Mouse (Mus musculus): ENCODE results near the gene Wdtc1. TPM values are rescaled to one million over a fixed set of nuclear protein-coding genes. Genes with fewer than 3 reads are reported as not detected.

The Wdtc1 gene
- total RNA-seq, 2 experiments from 2014 or later: 44.6 to 63.8 TPM

- DNase-seq: no peak
Measured at GRCm38 (mm10) chr4:133282656-133283055, 70.6 kb downstream of the Wdtc1 start.

DNA sequence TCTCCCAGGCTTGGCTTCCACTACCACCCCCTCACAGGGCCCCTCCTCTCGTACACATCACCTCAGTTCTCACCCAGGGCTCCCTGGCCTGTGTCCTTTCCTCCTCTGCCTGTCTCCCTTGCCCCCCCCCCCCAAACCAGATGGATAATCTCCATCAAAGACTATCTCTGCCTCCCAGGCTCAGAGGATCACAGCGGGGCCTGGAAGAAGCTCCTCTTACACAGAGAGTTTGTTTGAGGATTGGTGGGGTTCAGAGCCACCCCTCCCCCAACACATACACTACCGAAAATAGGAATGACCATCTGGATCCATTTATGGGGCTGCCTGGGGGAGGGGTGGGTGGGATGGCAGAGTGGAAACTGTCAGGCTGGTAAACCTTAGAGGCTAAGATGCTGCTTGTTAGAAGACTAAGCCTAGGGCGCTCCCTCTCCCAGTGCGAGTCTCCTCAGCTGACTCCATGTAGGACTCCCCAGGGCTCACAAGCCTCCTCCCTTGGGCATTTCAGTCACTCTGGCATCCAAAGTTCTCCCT is 71.3 kb downstream of the Wdtc1 start:
- no peak for DNase-seq

DNA sequence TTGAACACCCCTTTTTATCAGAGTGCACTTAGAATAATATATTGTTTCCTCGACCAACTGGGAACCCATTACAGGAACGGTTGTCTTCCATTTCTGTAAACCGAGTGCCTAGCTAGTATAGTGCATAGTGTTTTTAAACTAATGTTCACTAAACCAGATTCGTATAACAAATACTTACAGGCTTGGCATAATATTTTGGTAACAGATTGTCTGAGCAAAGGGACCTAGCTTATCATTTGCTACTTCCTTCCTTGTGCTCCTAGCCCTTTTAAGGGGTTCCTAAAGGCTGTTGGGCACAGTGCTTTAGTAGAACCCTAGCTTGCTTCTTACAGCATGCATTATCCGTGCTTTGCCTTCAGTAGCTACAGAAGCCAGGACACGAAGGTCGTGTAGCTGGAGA is 71.8 kb downstream of the Wdtc1 start:
- DNase-seq: no peak

DNA sequence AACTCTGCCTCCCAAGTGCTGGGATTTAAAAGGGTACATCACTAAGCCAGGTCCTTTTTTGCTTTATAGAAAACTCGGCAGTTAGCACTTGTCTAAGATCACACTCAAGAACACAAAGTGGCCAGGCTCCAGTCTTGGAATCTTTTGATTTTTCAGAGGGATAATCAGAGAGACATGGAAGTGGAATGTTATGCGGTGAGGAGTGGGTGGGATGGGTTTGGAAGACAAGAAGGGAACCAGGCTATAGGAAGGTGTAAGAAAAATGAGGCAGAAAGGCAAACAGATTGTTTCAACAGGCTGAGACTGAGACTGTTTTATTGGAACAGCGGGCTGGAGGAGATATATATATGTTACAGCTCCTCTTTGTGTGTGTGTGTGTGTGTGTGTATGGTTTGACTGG is 74.8 kb downstream of the Wdtc1 start:
- no peak for DNase-seq

DNA sequence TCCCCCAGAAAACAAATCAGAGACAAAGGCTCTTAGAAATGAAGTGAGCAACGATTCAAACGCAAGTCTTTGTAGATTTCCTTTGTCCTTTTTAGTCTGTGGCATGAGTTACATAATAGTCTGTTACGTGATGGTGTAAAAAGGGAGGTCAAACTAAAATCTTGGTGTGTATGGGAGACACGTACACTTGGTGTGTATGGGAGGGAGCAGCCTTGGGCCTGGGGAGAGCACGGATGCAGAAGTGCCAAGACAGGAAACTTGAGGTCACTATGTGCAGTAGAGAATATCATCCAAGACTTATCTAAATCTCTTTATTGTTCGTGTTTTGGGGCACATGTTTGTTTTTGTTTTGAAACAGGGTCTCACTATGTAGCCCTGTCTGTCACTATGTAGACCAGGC is 75.2 kb downstream of the Wdtc1 start:
- DNase-seq: no peak

DNA sequence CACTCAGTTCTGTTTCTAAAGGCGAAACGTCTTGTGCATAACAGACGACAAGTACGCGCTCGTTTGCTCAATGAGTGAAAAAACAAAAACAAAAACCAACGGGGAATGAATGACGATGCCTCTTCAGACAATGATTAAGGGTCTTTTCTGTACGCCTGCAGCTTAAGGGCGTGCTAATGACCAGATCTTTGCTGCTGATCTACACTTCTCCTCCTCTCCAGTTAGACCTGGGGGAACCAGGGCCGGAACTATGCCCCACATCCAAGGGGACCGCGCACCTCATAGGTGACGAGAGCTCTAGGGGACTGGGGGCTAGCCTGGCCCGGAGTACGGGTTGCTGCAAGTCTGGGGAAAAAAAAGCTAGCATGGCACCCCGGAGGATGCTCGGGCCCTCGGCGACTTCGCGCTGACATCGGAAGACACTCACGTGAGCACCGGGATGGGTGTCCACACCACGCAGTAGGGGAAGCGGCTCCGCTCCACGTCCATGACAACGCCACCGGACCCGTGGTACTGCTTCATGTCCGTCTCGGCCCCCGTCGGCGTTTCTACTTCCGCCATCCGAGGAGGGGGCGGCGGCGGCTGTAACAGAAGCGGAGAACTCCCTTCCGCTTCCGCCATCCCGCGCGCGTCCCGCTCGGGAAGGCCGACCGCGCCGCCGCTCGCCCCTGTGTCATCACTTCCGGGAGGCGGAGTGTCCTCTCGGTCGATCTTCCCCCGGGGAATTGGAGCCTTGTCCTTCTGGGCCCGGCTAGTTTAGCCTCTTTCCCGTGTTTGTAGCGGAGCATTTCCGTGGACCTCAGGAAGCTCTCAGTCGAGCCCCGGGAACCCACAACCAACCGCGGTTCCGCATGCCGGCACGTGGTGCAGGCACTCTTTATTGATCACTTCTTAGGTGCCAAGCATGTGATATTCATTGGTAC is 75.9 kb downstream of the Wdtc1 start, which contains the start of gene Tmem222:
Gene Tmem222, minus strand, starts transcription at position 689 of the 923 bp plus-strand sequence.
- peak; percentile 96 for DNase-seq

GRCm38 (mm10) chr4:133270929-133271328 is 82.4 kb downstream of the Wdtc1 start:
- peak; percentile 62 to 67 for DNase-seq

- peak; percentile 83 to 84 for DNase-seq
Measured at GRCm38 (mm10) chr4:133269596-133269995, 83.7 kb downstream of the Wdtc1 start.

DNA sequence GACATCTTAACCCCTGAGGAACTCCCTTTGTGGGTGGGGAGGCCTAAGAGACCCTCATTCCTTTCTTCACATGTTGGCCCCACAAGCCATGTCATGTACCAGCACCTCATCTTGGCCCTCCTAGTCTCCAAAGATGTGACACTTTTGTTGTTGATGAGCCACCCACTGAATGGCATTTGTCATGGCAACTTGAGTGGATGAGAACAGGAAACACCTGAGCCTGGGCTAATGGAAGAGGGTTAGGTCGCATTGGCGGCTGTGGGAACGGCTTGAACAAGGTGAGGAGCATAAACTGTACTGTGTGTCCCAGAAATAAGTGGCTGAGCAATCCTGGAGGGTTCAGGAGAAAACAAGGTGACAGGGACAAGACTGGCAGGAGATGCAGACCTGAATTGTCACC is 84.3 kb downstream of the Wdtc1 start:
- no peak for DNase-seq

GRCm38 (mm10) chr4:133266248-133266880 is 86.9 kb downstream of the Wdtc1 start:
- DNase-seq: peak in 1 of 2 experiments; percentile 13

- no peak for DNase-seq
Measured at GRCm38 (mm10) chr4:133265759-133266158, 87.5 kb downstream of the Wdtc1 start.

- DNase-seq: peak; percentile 65 to 71
Measured at GRCm38 (mm10) chr4:133265297-133265696, 88.0 kb downstream of the Wdtc1 start.

GRCm38 (mm10) chr4:133264559-133264958 is 88.7 kb downstream of the Wdtc1 start:
- peak in 1 of 2 experiments; percentile 35 for DNase-seq

- no peak for DNase-seq
Measured at GRCm38 (mm10) chr4:133263756-133264155, 89.5 kb downstream of the Wdtc1 start.

GRCm38 (mm10) chr4:133262882-133263281 is 90.4 kb downstream of the Wdtc1 start, which contains the start of gene Sytl1:
Sytl1 (minus strand) TSS chr4:133263113.
- DNase-seq: no peak

DNA sequence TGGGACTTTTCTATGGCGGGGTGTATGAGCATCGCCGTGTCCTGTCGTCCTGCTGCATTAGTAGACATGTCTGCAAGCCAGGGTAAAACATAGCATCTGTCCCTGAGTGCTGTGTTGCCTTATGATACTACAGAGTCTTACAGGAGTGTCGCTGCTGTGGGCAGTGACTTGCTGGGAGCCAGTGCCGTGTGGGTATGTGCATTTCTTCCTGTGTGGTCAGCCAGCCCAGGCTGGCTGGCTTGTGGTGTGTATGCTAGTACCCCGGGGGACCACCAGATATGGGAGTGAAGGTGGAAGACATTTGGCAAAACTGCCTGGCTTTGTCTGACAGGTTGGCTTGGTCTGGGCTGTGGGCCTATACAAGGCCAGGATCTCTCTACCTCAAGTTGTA is 90.9 kb downstream of the Wdtc1 start:
- DNase-seq: no peak

DNA sequence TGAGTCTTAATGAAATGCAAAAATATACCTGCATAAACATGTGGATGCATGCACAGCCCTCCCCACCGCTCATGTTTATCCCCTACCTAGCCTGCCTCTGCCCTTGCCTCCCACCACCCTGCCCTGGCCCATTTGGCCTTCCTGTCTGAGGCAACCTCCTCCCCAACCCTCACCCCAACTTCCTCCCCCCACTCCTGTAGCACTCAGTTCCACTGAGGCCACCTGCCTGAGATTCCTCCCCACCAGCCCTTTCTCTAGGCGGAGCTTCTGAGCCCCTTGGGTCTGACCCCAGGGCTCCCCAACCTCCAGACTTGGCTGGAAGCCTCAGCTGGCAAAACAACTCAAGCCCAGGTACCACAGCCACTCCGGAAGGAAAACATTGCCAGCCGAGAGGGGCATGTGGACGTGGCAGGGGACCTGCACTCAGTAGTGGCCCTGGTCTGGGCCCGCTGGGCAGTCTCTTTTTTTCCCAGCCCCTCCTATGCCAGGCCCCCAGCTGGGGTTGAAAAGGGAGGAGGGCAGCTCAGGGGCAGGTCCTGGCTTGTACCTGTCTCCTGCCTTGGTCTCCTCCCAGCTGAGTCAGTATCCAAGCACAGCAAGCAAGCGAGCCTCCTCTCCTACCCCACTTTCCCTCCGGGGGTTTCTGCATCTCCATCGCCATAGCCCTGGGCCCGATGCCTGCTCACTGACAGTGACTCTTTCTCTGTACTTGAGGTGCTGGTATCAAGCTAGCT is 91.5 kb downstream of the Wdtc1 start:
- no peak for DNase-seq

DNA sequence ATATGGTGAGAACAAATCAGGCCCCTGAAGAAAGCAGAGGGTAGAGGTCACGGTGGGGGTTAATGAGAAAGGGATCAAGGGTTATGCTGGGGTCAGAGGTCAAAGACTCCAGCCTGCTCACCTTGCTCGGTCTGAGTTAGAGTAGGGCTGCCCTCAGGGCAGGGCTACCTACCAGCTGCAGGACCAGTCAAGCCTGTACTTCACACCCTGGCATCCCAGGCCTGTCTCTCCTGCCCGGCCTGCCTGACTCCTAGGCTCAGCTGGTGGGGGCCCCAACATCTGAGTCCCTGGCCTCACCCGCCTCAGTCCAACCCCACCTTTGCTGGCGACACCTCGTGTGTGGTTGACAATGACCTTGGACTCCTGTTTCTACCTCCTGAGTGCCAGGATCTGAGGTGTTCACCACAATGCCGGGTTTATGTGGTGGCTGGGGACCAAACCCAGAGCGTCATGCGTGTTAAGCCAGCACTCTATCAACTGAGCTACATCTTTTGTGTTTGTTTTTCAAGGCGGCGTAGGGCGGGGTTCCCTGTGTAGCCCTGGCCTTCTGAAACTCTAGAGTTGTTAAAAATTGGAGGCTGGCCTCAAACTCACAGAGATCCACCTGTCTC is 95.4 kb downstream of the Wdtc1 start:
- no peak for DNase-seq

GRCm38 (mm10) chr4:133257230-133257629 is 96.1 kb downstream of the Wdtc1 start:
- no peak for DNase-seq

GRCm38 (mm10) chr4:133256820-133257219 is 96.5 kb downstream of the Wdtc1 start:
- no peak for DNase-seq

- no peak for DNase-seq
Measured at GRCm38 (mm10) chr4:133255392-133255791, 97.9 kb downstream of the Wdtc1 start.

- DNase-seq: peak; percentile 25 to 40
Measured at GRCm38 (mm10) chr4:133253412-133253811, 99.9 kb downstream of the Wdtc1 start.
